Mouse (Mus musculus) olfactory bulb, adult 2 months (tissue): ENCODE results near the gene Chmp6. TPM values are rescaled to one million over a fixed set of nuclear protein-coding genes. Genes with fewer than 3 reads are reported as not detected.

Source experiments
- H3K27ac ChIP-seq: fragments of 200-500 bp; 2 replicates; pipeline ENCODE4 v1.5.1; 2012; ENCODE audit warnings: low read depth, low read length; ENCODE audit not compliant: insufficient read depth
- H3K4me1 ChIP-seq: fragments of 200-500 bp; 2 replicates; pipeline ENCODE4 v1.6.1; 2012; ENCODE audit warnings: low read length; ENCODE audit not compliant: control insufficient read depth, insufficient read depth
- H3K4me3 ChIP-seq: fragments of 200-500 bp; 2 replicates; pipeline ENCODE4 v1.5.1; 2012; ENCODE audit warnings: mild to moderate bottlenecking, low read depth, low read length, moderate library complexity; ENCODE audit not compliant: insufficient read depth
- CTCF ChIP-seq: fragments of 200-500 bp; IDR thresholded peaks from 2 replicates; pipeline ENCODE4 v1.5.1; 2012; ENCODE audit warnings: low read depth, mild to moderate bottlenecking, low read length, moderate library complexity; ENCODE audit not compliant: insufficient read depth
- POLR2A ChIP-seq: fragments of 200-500 bp; IDR thresholded peaks from 2 replicates; pipeline ENCODE4 v1.6.1; 2012; ENCODE audit warnings: mild to moderate bottlenecking, low read depth, low read length, moderate library complexity; ENCODE audit not compliant: insufficient read depth
- WGBS: fragments of 180-500 bp; shearing (Covaris S2); methylation state at CpG from one replicate; pipeline ENCODE4 v1.1.7; 2018; 5-methylcytosine and 5-hydroxymethylcytosine counted together
- polyA plus RNA-seq: library from polyadenylated mRNA; stranded (reverse); fragments of >200 nt; gene quantifications from 2 replicates; pipeline ENCODE4 v1.2.4, GENCODE M21; 2012; ENCODE audit warnings: low replicate concordance; ENCODE audit not compliant: missing spikeins, insufficient read depth, insufficient read length

Chmp6 gene
- polyA plus RNA-seq, 1 experiment = not detected

DNA sequence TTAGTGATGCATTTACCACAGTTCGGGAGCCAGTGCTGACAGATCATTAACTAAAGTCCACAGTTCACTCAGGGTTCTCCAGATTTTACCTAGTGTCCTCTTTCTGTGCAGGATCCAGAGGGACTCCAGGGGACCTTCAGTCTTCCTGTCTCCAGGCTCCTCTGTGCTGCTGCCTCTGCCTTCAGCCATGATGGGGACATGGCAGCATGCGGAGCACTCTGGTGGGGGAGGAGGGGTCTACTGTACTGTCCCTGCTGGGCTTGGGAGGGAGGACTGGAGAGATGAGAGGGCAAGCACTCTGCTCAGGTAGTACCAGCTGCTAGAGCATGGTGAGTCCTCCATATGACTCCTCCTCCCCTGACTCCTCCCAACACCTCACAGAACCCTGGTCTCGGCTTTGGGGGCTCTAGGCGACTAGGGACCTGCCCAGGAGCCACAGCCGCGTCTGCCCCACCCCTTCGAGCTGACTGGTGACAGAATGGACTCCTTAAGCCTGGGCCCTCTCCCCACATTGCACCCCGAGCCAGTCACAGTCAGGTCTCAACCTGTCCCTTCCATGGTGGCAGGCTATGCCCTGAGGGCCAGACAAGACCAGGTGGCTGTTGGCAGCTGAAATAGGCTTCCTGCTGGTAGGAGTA, 26.0 kb downstream of the Chmp6 start:
- 55% methylated on average over 8 of the region's 8 CpGs for WGBS
- peak overlapping the region; percentile 46; the same call in 1 of the 2 replicates for H3K27ac ChIP-seq
- peak overlapping the region; percentile 6; the same call in 1 of the 2 replicates for H3K4me3 ChIP-seq

DNA sequence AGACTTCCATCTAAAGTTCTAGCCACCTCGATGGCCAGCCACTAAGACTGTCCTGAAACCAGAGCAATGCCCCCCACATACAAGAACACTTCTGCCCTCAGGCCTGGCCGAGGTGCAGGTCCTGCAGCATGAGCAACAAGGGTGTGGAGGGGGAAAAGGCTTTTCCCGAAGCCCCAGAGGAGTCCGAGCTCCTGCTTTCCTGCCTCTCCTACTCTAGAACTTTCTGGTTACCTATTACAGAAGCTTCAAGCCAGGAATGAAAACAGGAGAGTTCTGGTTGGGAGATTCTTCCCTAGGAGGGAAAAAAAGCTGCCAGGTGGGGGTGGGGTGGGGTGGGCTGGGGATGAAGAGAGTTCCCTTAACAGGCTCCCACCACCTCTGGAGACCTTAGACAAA, 26.5 kb downstream of the Chmp6 start:
- Histone ChIP-seq H3K4me1 (peaks cover 65% of the 10 kb centered on the region), H3K27ac (peak overlapping the region; percentile 84; the same call in 1 of the 2 replicates), H3K4me3 (peak overlapping the region; percentile 24)
- WGBS = 49% methylated on average over 4 of the region's 4 CpGs
- TF ChIP-seq POLR2A (no peak), CTCF (no peak)

More for the DNA sequence above, 26.0 kb downstream of the Chmp6 start:
- TF ChIP-seq CTCF = no peak
- TF ChIP-seq POLR2A = no peak
- H3K4me1 ChIP-seq = peaks cover 65% of the 10 kb centered on the region

DNA sequence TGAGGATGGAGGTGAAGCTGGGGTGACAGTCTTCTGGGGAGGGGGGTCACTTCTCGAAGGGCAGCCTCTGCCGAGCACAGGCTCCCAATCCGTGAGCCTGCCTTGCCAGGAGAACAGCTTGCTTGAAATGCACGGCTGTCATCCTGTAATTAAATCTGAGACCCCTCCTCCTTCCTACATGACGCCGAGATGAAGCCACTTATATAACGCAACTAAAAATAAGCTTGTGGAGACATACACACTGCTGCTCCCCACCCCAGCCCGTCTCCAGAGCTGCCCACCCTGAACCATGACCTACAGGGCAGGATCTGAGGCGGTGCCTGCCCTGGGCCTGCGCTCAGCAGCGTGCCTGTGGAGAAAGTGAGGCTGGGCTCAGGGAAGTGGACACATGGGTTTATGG, 26.9 kb downstream of the Chmp6 start:
- Histone ChIP-seq H3K4me3 (peak overlapping the region; percentile 24), H3K27ac (peak overlapping the region; percentile 84), H3K4me1 (peaks cover 66% of the 10 kb centered on the region)
- 34% methylated on average over 11 of the region's 11 CpGs for WGBS
- TF ChIP-seq CTCF (no peak), POLR2A (no peak)

DNA sequence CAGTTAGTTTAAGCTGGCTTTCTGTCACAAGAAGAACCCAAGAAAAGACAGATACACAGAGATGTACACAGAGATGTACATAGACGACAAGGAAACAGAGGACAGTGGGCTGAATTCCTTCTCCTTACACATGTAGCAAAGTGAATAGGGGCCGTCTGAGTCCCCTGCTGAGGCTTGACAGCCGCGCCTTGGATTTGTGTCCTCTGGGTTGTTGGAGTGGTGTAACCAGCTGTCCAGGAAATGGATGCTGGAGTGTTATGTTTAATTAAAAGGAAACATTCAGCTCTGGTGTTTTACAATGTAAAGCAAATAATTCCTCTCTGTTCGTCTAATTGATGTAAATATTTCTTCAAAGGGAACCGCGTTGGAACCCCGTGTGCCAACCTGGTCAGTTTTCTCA, 28.6 kb downstream of the Chmp6 start:
- WGBS = 11% methylated on average over 8 of the region's 8 CpGs
- TF ChIP-seq POLR2A (no peak), CTCF (no peak)
- H3K4me1 ChIP-seq = peaks cover 55% of the 10 kb centered on the region
- H3K27ac ChIP-seq = peak overlapping the region; percentile 94; the same call in 1 of the 2 replicates
- peak overlapping the region; percentile 97 for H3K4me3 ChIP-seq

DNA sequence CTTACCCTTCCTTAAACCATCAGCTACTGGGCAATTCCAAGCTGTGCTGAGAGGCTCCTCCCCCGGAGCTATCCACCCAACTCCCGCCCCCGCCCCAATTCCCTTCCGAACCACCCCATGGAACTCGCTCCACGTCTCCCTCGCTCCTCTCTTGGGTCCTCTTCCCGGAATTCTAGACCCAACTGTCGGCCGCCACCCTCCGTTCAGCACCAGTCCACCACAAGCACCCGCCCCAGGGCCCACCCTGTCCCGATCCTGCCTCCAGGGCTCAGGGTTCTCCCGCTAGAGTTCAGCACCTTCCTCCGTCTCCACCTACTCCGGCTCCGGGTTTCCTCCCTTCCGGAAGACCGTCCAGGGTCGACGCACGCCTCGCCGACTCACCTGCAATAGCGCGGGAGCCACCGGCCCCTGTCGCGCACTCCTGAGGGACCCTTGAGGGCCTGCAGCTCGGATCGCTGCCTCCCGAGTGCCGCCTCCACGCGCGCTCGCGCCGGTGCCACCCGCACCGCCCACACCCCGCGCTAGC, 29.0 kb downstream of the Chmp6 start:
- peaks cover 52% of the 10 kb centered on the region for H3K4me1 ChIP-seq
- H3K4me3 ChIP-seq = peak overlapping the region; percentile 97
- peak; percentile 50 for TF ChIP-seq POLR2A
- TF ChIP-seq CTCF = no peak
- under 1% methylated on average over 42 of the region's 43 CpGs for WGBS
- peak overlapping the region; percentile 94 for H3K27ac ChIP-seq

DNA sequence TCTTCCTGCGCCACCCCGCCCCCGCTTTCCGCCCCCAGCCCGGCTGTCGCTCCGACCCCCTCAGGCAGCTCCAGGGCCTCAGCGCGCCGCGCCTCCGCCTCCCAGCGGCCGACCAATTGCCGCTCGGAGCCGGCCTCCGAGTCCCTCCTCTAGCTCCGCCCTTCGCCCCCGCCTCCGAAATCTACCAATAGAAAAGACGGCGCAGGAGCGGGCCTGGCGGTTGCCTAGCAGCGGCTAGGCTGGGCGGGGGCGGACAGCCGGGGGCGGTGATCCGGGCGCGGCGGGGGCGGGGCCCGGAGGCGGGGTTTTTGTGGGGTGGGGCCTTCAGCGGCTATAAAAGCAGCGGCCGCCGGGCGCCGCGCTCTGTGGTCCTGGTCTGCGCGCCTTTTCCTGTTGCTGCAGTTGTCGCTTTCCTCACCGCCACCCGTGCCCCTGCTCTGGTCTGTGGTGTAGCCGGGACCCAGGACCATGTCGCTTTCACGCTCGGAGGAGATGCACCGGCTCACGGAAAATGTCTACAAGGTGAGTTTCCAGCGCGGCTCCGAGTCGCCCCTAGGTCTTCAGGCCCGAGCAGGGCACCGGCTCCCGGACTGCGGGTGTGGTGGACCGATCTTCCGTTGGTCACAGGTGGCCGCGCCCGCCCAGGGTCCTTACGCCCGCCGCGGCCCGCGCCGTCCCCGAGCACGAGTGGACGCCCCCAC, 29.6 kb downstream of the Chmp6 start, which contains the start of gene Baiap2:
TSS of gene Baiap2 (plus strand) at position 37 of the 701 bp plus-strand sequence.
- WGBS = under 1% methylated on average over 78 of the region's 79 CpGs
- no peak for TF ChIP-seq CTCF
- peak; percentile 99 for TF ChIP-seq POLR2A
- H3K4me3 ChIP-seq = peak within 1 kb of the TSS; percentile 97
- H3K27ac ChIP-seq = peak within 1 kb of the TSS; percentile 95
- peaks cover 52% of the 10 kb centered on the region for H3K4me1 ChIP-seq

DNA sequence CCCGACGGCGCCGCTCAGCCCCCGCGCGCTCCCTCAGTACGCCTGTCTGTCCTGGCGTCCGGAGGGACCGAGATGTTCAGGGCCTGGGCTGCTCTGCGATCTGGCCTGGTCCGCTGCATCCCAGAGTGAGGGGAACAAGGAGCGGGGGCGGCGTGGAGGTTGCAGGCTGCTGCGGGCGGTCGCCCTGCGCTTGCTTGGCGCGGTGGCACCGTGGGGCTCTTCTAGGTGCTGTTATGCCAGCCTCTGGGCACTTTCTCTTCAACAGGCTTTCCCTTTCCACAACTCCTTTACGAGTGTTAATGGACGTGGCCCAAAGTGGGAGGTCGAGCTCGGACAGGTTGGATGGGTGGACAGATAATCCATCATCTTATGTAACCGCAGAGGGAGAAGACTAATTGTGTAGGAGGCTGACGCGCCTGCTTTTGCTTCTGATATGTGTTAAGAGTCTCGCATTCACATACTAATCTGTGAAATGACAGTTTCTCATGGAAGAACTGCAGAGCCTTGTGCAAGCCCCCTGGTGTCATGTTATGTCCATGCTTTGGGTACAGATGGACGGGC, 30.3 kb downstream of the Chmp6 start:
- 2% methylated on average over 32 of the region's 32 CpGs for WGBS
- peak overlapping the region; percentile 78 for H3K4me3 ChIP-seq
- H3K4me1 ChIP-seq = peaks cover 52% of the 10 kb centered on the region
- peak overlapping the region; percentile 95 for H3K27ac ChIP-seq
- TF ChIP-seq CTCF (no peak), POLR2A (no peak)

DNA sequence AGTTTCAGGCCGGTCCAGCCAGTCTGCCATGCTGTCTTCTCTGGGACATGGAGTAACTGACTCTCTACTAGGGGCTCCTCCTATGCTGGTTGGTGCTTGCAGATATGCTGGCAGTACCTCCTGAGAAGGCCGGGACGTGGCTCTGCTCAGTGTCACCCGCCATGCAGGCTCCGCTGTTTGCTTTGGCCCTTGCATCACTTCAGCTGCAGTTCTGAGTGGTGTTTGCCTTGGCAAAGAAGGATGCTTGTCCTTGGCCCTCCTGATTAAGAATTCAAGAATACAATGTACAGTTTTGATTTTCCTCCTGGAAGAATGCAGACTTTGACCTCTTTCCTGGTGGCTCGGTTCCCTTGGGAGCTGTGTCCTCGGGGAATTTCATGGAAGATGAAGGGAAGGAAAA, 32.1 kb downstream of the Chmp6 start:
- WGBS = 44% methylated on average over 7 of the region's 7 CpGs
- Histone ChIP-seq H3K4me1 (peaks cover 45% of the 10 kb centered on the region), H3K4me3 (peak overlapping the region; percentile 78), H3K27ac (peak overlapping the region; percentile 2; the same call in 1 of the 2 replicates)
- TF ChIP-seq POLR2A (no peak), CTCF (no peak)

DNA sequence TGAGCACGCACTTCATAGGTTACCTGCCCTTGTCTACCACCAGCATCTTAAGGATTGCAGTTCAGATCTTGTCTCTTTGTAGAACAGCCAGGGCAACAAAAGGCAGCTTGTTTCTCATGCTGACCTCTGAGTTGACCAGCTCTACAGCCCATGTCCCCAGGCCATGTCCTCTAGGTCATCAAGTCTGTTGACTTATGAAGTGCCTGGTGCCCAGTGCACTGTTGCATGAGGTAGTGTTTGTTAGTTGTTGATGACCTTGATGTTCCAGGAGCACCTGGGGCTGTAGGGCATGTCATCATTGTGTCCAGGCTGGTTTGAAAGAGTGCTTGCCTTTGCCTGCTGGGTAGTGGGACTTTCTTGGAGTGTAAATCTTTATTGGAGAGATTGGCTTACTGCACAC, 34.2 kb downstream of the Chmp6 start:
- Histone ChIP-seq H3K4me3 (no peak overlapping the region), H3K4me1 (peaks cover 49% of the 10 kb centered on the region), H3K27ac (peak overlapping the region; percentile 66)
- WGBS = 79% methylated on average over 1 of the region's 1 CpGs
- TF ChIP-seq CTCF = no peak
- no peak for TF ChIP-seq POLR2A
